Mouse (Mus musculus): ENCODE data around the gene Phrf1. TPM values are rescaled to one million over a fixed set of nuclear protein-coding genes. Genes with fewer than 3 reads are reported as not detected.

Phrf1 gene
- polyA plus RNA-seq, 1 experiment from 2014 or later = 37.2 TPM

GRCm38 (mm10) chr7:141210137-141210536, 18.4 kb upstream of the Phrf1 start:
- no peaks in the 10 kb centered on the region for H3K9me3 ChIP-seq (replicated peaks; ENCODE audit: low read length)
- DNase-seq (ENCODE audit: low spot score) (no peak), ATAC-seq (replicated peaks; ENCODE audit: low FRiP score, low read depth) (no peak)
- H3K27me3 ChIP-seq (ENCODE audit: insufficient read depth, low read length) = no peaks in the 10 kb centered on the region
- no peak overlapping the region for H3K4me3 ChIP-seq (replicated peaks; ENCODE audit: low read depth, low read length)
- 66% methylated on average over 12 of the region's 12 CpGs for WGBS
- no peak overlapping the region for H3K27ac ChIP-seq
- TF ChIP-seq CTCF (IDR thresholded peaks at IDR 0.05; ENCODE audit: low read depth) = no peak
- no peak overlapping the region for H3K4me2 ChIP-seq (ENCODE audit: low read length)
- H3K9ac ChIP-seq (ENCODE audit: low read depth, low read length) = no peak overlapping the region
- no peaks in the 10 kb centered on the region for H3K36me3 ChIP-seq (ENCODE audit: insufficient read depth, low read length)
- no peaks in the 10 kb centered on the region for H3K4me1 ChIP-seq (replicated peaks; ENCODE audit: insufficient read depth, low read length)

GRCm38 (mm10) chr7:141210606-141211131, 17.9 kb upstream of the Phrf1 start:
- DNase-seq (ENCODE audit: low spot score) = no peak
- H3K4me2 ChIP-seq (ENCODE audit: low read length) = no peak overlapping the region
- H3K4me1 ChIP-seq (replicated peaks; ENCODE audit: insufficient read depth, low read length) = no peaks in the 10 kb centered on the region
- no peak overlapping the region for H3K4me3 ChIP-seq (replicated peaks; ENCODE audit: low read depth, low read length)
- H3K36me3 ChIP-seq (ENCODE audit: insufficient read depth, low read length) = no peaks in the 10 kb centered on the region
- WGBS = 87% methylated on average over 14 of the region's 14 CpGs
- no peak for TF ChIP-seq CTCF (IDR thresholded peaks at IDR 0.05; ENCODE audit: low read depth)
- H3K9me3 ChIP-seq (replicated peaks; ENCODE audit: low read length) = no peaks in the 10 kb centered on the region
- no peak overlapping the region for H3K27ac ChIP-seq
- ATAC-seq (replicated peaks; ENCODE audit: low FRiP score, low read depth) = no peak
- no peak overlapping the region for H3K9ac ChIP-seq (ENCODE audit: low read depth, low read length)
- no peaks in the 10 kb centered on the region for H3K27me3 ChIP-seq (ENCODE audit: insufficient read depth, low read length)

- no peak for ATAC-seq (replicated peaks; ENCODE audit: low FRiP score, low read depth)
- WGBS = 89% methylated on average over 3 of the region's 3 CpGs
- DNase-seq (ENCODE audit: low spot score) = no peak
These were observed 15.5 kb upstream of the Phrf1 start for GRCm38 (mm10) chr7:141213133-141213532.

GRCm38 (mm10) chr7:141213605-141214235, 14.9 kb upstream of the Phrf1 start, which contains the start of gene Lmntd2:
Lmntd2 (minus strand) TSS chr7:141214080.
- Histone ChIP-seq H3K9me3 (replicated peaks; ENCODE audit: low read length) (no peaks in the 10 kb centered on the region), H3K27ac (peak within 1 kb of the TSS; percentile 87), H3K4me3 (replicated peaks; ENCODE audit: low read depth, low read length) (peak within 1 kb of the TSS; percentile 62; the same call in 1 of the 2 replicates), H3K4me1 (replicated peaks; ENCODE audit: insufficient read depth, low read length) (peaks cover 23% of the 10 kb centered on the region; the same call in 1 of the 2 replicates), H3K4me2 (ENCODE audit: low read length) (peak within 1 kb of the TSS; percentile 93), H3K36me3 (ENCODE audit: insufficient read depth, low read length) (no peaks in the 10 kb centered on the region), H3K27me3 (ENCODE audit: insufficient read depth, low read length) (no peaks in the 10 kb centered on the region), H3K9ac (ENCODE audit: low read depth, low read length) (peak within 1 kb of the TSS; percentile 46; the same call in 1 of the 2 replicates)
- DNase-seq (ENCODE audit: low spot score) (no peak), ATAC-seq (replicated peaks; ENCODE audit: low FRiP score, low read depth) (no peak)
- TF ChIP-seq CTCF (IDR thresholded peaks at IDR 0.05; ENCODE audit: low read depth) = no peak
- WGBS = 93% methylated on average over 11 of the region's 11 CpGs

More at GRCm38 (mm10) chr7:141213133-141213532, 15.5 kb upstream of the Phrf1 start:
- Histone ChIP-seq H3K27ac (no peak overlapping the region), H3K4me2 (ENCODE audit: low read length) (no peak overlapping the region), H3K9me3 (replicated peaks; ENCODE audit: low read length) (no peaks in the 10 kb centered on the region), H3K9ac (ENCODE audit: low read depth, low read length) (no peak overlapping the region), H3K4me1 (replicated peaks; ENCODE audit: insufficient read depth, low read length) (peaks cover 21% of the 10 kb centered on the region; the same call in 1 of the 2 replicates), H3K36me3 (ENCODE audit: insufficient read depth, low read length) (no peaks in the 10 kb centered on the region), H3K4me3 (replicated peaks; ENCODE audit: low read depth, low read length) (no peak overlapping the region), H3K27me3 (ENCODE audit: insufficient read depth, low read length) (no peaks in the 10 kb centered on the region)
- no peak for TF ChIP-seq CTCF (IDR thresholded peaks at IDR 0.05; ENCODE audit: low read depth)

GRCm38 (mm10) chr7:141214310-141214709, 14.3 kb upstream of the Phrf1 start:
- Histone ChIP-seq H3K4me1 (replicated peaks; ENCODE audit: insufficient read depth, low read length) (peaks cover 24% of the 10 kb centered on the region; the same call in 1 of the 2 replicates), H3K4me3 (replicated peaks; ENCODE audit: low read depth, low read length) (no peak overlapping the region)

GRCm38 (mm10) chr7:141215101-141215879, 13.3 kb upstream of the Phrf1 start, which contains the start of gene Rassf7:
Rassf7 (plus strand) TSS chr7:141215860.
- peak; percentile 90 for ATAC-seq (replicated peaks; ENCODE audit: low FRiP score, low read depth)
- Histone ChIP-seq H3K4me1 (replicated peaks; ENCODE audit: insufficient read depth, low read length) (peaks cover 29% of the 10 kb centered on the region; the same call in 1 of the 2 replicates), H3K27ac (peak within 1 kb of the TSS; percentile 97), H3K27me3 (ENCODE audit: insufficient read depth, low read length) (no peaks in the 10 kb centered on the region), H3K4me3 (replicated peaks; ENCODE audit: low read depth, low read length) (peak within 1 kb of the TSS; percentile 62), H3K9ac (ENCODE audit: low read depth, low read length) (peak within 1 kb of the TSS; percentile 67), H3K9me3 (replicated peaks; ENCODE audit: low read length) (no peaks in the 10 kb centered on the region), H3K4me2 (ENCODE audit: low read length) (peak within 1 kb of the TSS; percentile 93), H3K36me3 (ENCODE audit: insufficient read depth, low read length) (no peaks in the 10 kb centered on the region)
- 1% methylated on average over 41 of the region's 41 CpGs for WGBS
- peak; percentile 98 for DNase-seq (ENCODE audit: low spot score)
- no peak for TF ChIP-seq CTCF (IDR thresholded peaks at IDR 0.05; ENCODE audit: low read depth)

More at GRCm38 (mm10) chr7:141214310-141214709, 14.3 kb upstream of the Phrf1 start:
- no peaks in the 10 kb centered on the region for H3K9me3 ChIP-seq (replicated peaks; ENCODE audit: low read length)
- 84% methylated on average over 3 of the region's 3 CpGs for WGBS
- no peak for ATAC-seq (replicated peaks; ENCODE audit: low FRiP score, low read depth)
- no peak overlapping the region for H3K9ac ChIP-seq (ENCODE audit: low read depth, low read length)
- no peak overlapping the region for H3K4me2 ChIP-seq (ENCODE audit: low read length)
- H3K27ac ChIP-seq = peak overlapping the region; percentile 87
- no peak for TF ChIP-seq CTCF (IDR thresholded peaks at IDR 0.05; ENCODE audit: low read depth)
- no peaks in the 10 kb centered on the region for H3K27me3 ChIP-seq (ENCODE audit: insufficient read depth, low read length)
- H3K36me3 ChIP-seq (ENCODE audit: insufficient read depth, low read length) = no peaks in the 10 kb centered on the region
- no peak for DNase-seq (ENCODE audit: low spot score)

Data from kidney, postnatal 0 days (tissue).